Mouse (Mus musculus) brain, adult 10 weeks (tissue): ENCODE measurements around the gene Abca5. TPM values are rescaled to one million over a fixed set of nuclear protein-coding genes. Genes with fewer than 3 reads are reported as not detected.

Experiments used
- polyA plus RNA-seq: library from polyadenylated mRNA; stranded (reverse); fragments of 350-450 nt; fragmentation: Illumina TruSeq; extraction: RNeasy Lipid Tissue Mini Kit (QIAGEN cat#74804); gene quantifications from one replicate; pipeline ENCODE4 v1.2.3, GENCODE M21; 2015; ENCODE audit warnings: low read depth, low replicate concordance

Abca5 gene
- polyA plus RNA-seq: 20.3 TPM

GRCm38 (mm10) chr11:110337289-110338245, at the start of gene Abca5:
Gene Abca5, minus strand, starts transcription at chr11:110337716.

GRCm38 (mm10) chr11:110251534-110251933, 86.0 kb downstream of the Abca5 start, which contains the start of gene Abca6:
Gene Abca6, minus strand, starts transcription at chr11:110251776.

Other genes with a start within 250 kb of the Abca5 start
- gene Abca8a, start 241.7 kb downstream of the Abca5 start, polyA plus RNA-seq: 5.8 TPM
- 4.0 TPM for gene Abca9, start 169.5 kb downstream of the Abca5 start, polyA plus RNA-seq
- gene Abca6, start 85.9 kb downstream of the Abca5 start, polyA plus RNA-seq: 1.7 TPM
- gene Map2k6, start 61.4 kb upstream of the Abca5 start, polyA plus RNA-seq: 11.3 TPM